Mouse (Mus musculus) neural tube, embryonic 10.5 days (tissue): ENCODE results near the gene Ip6k3.

Experiments used
- DNase-seq: peaks from one replicate; pipeline ENCODE4 v3.0.0-alpha.2; 2017; ENCODE audit warnings: low spot score; ENCODE audit errors: extremely low spot score

Ip6k3 gene

DNA sequence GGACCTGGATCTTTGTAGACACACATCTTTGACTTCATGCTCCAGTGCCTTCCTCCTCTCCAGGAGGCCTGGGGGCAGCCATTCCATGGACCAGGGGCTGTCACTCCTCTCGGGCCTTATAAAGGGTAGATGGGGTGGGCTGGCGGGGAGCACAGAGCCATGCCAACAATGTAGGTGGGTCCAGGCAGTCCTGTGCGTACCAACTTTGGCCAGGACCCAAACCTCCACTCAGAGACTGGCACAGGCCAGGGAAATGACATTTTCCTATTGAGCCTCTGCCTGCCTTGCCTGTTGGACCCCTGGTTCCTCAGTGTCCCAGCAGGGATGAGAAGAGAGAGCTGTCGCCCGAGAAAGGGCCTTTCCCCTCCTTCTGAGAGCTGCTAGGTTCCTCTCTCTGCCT, 14.8 kb upstream of the Ip6k3 start:
- no peak for DNase-seq

DNA sequence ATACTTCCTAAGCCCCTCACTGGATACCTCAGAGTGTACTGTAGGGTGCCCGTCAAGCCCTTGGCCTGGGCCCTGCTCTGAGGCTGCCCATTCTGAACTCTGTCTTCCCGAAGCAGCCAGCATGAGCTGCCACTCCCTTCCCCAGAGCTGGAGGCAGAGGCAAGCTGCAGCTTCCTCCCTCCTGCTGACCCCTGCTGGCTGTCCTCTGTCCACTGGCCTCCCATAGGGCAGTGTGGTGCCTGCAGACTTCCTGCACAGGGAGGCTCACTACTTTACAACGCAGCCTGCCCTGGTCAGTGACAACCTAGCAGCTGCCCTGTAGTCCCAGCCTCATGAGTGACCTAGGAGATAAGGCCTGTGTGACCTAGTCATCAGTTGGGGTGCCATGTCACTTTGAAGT, 14.1 kb upstream of the Ip6k3 start:
- no peak for DNase-seq

DNA sequence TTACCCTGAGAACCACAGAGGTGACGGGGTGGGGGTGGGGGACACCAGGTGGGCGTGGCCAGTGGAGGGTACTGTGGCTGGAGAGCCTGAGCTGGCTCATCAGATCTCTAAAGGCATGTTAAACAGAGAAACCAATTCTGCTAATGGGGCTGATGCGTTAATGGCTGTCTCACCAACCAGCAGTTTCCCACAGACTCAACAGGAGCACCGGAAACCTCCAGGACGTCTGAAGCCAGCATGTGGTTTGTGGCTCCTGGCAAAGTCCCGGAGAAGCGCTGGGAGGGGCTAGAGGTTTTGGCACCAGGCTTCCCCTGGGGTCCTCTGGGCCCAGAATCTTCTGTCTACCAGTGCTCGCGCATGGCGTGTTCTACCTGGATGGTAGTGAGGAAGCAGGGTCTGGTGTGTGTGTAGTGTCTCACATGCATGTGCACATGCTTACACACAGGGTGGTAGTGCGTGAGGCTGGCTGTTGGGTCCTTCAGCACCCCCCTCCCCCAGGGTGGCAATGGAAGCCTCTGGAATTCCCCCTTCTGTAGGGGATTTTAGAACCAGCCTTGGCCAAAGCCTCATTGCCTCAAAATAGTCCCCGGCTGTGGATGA, 12.2 kb upstream of the Ip6k3 start:
- DNase-seq: no peak

DNA sequence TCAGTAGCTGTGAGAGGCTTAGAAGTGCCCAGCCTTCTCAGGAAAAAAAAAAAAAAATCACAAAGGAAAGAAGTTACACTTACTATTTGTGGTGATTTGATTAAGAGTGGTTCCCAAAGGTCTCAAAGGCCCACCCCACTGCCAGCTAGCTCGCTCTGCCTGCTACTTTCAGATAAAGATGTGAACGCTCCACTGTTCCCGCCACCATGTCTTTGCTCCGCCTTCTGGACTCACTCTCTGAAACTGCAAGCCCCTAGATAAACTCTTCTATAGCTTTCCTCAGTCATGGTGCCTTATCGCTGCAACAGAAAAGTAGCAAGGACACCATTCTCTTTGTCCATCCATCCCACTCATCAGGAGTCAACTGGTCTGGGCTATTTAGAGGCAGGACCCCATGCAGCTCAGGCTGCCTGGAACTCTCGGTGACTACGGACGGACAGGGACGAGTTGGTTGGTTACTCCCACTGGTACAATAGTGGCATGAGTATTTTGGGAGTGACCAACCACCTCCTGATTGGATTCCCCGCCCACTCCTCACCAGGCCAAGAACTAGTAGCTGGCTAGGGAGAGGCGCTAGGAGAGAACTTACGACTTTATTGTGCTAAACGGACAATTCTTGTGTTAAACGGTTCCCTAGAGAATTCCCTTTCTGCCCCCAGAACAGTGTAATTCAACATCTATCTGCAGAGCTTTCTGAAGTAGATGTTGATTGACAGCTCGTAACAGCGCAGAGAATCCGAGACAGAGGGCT, 11.0 kb upstream of the Ip6k3 start:
- no peak for DNase-seq

DNA sequence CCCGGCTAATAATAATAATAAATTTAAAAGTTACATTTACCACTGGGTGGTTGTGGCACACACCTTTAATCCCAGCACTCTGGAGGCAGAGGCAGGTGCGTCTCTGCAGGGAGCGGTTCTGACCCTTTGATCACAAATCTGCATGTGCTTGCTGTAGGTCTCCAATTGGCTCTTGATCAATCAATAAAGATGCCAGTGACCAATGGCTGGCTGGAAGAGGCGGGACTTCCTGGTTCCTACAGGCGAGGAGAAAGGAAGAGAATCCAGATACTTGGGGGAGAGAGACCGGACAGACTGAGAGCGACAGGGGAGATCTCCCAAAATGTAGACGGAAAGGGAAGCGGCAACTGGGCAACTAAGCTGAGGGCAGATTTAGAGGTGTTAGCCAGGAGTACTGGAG, 10.4 kb upstream of the Ip6k3 start:
- DNase-seq: no peak

DNA sequence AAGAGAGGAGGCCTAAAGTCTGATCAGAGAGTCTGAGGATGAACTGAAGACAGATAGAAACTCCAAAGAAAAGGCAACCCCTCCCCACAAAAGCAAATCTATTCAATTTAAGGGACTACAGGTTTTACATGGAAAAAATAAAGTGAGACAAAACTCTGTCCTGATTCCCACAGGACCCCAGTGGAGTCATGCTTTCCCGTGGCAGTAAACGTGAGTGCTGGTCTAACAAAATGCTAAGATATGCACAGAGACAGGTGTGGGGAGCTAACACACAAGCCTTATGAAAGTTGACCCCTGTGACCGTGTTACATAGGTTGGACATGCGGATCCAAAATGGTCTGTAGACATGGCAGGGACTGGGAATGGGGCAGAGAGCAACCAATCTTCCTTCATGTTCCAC, 9.2 kb upstream of the Ip6k3 start:
- DNase-seq: no peak

DNA sequence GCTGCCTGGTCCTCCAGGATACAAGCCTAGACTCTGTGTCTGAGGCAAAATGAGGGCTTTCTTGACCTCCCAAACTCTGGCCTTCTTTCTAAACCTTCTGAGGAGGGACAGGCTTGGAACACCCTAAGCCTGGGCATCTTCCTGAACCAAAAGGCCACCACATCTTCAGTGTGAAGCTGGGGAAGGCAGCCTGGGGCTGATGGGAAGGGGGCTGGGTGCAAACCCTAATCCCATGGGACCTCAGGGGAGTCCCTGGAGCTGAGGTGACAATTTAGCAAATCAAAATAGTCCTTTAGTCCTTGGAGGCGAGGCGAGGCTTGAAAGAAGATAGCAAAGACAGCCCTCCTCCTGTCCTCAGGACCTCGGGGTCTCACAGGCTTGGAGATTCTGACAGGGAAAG, 8.7 kb upstream of the Ip6k3 start:
- DNase-seq: no peak

DNA sequence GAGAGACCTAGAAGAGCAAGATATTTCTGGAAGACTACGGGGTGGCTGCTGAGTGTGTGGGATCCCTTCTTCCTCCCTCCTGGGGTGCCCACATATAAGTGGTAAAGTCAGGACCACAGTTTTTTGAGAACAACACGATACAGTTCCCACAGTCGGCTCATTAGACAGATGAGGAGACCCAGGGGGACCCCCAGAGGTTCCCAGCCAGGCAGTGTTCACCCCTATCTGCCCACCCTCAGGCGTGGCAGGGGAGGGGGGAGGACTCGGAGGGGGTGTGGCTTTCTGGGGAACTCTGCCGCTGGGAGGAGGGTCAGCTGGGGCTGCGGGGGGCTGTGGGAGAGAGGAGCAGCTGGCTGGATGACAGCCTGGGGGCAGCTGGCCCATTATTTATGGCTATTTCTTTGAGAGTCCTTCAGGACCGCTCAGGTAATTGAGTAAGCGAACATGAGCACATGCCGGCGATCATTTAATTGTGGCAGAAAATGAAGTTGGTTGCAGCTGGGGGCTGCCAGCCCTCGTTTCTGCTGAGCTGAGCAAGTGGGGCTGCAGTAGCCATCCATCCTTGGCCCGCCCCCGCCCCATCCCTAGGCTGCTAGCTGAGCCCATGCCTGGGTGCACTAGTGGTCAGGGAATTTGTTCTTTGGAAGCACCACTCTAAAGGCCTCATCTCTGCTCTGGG, 7.7 kb upstream of the Ip6k3 start:
- DNase-seq: peak; percentile 41

DNA sequence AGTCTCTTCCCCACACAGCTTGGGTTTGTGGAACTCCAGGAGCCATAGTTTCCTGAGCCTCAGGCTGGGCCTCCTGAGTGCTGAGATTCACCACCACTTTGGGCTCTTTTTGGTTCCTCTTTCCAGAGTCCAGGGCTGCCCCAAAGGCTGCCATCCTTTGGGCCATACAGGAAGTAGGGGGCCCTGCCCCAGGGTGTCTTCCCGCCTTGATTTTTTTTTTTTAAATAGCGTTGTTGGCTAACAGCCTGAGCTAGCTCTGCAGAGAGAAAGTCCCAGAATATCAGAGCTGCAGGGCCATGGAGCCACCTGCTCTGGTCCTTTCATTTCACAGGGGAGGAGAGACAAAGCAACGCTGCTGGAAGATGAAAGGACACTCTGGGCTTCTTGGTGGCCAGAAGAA, 6.1 kb upstream of the Ip6k3 start:
- DNase-seq: no peak

DNA sequence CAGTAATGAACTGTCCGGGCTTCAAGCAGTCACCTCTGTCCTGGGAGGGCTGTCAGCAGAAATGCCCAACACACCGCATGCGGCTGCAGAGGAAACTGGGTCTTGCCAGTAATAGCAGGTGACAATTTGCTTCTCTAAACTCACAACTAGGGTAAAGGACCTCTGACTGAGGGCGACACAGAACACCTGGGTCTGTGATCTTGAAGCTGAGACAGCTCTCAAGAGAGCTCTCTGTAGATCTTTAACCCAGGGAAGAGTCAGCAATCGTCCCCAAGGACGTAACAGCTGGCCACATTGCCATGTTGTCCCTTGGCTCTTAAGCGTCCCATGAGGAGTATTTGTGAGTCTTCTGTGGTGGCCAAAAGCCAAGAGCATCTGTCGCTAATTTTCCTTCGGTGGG, 4.9 kb upstream of the Ip6k3 start:
- no peak for DNase-seq

DNA sequence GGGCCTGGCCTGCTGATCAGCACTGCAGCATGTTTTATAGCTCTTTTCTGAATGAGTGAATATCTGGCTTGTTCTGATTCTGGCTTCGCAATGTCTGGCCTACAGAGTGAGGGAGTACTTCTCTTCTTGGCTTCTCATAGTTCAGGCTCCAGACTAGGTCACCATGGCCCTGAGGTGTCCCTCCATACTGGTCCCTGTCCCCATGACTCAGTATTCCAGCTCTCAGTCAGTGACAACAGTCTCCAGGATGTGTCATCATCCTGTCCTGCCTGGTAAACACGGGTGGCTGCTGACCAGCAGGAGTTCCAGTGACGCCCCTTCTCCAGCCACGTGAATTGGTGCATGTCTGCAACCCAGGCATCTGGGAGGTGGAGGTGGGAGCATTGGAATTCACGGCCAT, 3.5 kb upstream of the Ip6k3 start:
- no peak for DNase-seq

DNA sequence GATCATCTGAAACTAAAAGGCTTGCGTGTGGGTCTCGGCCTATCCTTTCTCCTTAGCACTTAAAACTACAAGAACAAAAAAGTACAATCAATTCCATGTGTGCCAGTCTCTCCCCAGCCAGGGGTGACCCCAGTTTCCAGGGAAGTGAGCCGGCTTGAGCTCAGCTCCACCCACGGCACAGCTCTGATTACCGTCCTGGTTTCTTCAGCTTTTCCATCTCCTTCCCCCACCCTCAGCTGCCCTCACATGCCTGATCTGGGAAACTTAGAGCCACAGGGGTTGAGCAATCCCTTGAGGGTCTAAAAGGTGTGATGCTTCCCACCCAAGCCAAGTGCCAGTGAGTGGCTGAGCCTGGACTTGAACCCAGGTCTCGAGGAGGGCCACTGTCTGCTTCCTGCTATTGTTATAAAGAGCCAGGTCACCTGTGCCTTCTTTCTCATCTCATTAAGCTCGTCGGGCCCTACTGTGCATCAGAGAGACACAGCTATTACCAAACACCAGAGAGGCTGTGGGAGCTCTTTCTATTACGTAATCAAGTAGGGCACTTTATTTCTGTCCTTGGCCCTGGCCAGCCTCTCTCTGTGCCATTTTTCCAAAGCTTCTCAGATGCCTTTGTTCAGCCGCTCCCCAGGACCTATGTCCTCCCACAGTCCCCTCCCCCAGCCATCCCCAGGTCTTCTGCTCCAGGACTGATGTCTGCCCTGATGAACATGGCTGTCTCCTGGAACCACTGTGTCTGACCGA, 2.5 kb upstream of the Ip6k3 start:
- DNase-seq: no peak

DNA sequence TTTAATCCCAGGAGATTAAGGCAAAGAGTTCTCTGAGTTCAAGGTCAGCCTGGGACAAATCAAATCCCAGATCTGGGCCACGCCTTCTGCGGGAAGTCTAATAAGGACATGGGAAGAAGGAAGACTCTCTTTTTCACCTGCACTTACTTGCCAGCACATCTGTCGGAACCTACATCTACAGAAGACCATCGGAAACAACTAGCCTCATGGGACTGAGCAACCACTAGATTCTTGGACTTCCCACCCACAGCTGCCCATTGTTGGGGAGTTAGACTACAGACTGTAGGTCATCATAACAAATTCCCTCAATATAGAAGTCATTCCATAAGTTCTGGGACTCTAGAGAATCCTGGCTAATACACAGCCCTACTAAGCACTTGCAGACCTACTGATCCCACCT, 974 bp upstream of the Ip6k3 start:
- no peak for DNase-seq

DNA sequence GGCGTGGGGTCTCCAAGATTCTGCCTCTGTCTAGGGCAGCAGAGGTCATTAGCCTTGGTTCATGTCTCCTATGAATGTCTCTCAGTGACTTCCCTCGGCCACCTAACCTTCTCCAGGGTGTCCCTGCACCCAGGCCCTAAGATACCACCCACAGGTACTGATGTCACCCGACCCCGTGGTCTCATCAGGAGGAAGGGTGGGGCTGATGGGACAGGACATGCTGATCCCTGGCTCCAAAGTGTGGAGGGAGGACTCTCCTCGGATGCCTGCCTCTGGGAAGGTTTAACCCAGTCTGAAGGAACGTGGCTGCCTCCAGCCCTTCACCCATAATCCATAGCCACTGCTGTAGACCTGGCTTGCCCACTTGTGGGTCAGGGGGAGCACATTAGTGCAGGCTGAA, 694 bp downstream of the Ip6k3 start:
- DNase-seq: no peak

DNA sequence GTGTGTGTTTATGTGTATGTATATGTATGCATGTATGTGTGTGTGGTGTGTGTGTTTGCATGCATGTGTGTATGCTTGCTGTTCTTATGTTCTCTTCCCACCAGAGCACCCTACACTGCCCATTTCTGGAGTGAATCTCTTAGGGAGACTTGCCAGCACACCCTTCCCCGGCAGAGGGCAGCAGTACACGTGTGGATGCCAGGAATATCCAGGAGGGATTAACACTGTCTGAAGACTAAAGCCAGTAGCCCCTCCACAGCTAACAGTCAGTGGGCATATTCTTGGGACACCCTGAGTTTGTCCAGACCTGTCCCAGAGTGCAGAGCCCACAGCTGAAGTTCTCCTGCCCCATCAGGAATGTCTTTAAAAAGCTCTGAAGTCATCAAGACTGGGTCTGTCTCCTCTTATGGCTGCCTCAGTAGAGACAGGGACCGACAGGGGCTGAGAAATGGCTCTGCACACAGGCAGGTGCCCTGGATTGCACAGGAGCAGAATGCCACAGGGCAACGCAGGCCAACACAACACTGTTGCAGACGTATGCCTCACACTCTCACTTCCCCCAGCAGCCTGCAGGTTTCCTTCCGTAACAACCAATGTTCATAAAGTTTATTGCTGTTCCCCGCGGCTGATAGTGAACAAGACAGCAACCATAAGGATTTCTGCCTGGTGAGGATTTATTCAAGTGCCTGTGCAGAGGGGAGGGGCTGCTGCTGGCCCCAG, 2.4 kb downstream of the Ip6k3 start:
- no peak for DNase-seq

DNA sequence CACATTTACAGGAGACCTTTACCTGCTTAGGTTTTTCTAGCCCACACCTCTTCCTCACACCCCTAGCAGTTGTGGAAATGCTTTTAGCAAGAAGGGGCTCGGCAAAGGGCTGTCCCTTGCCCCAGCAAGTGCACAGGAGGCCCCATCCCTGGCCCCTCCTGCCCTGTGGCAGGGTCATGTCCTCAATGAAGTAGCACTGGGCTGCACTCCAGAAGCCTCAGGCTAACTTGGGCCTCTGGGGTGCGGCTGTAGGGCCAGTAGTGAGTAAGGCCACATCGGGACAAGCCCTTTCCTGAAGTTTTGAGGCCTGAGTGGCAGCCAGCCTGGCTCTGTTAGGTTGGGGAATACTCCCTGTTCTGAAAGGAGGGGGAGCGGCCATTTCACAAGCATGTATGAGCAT, 6.7 kb downstream of the Ip6k3 start:
- DNase-seq: no peak

DNA sequence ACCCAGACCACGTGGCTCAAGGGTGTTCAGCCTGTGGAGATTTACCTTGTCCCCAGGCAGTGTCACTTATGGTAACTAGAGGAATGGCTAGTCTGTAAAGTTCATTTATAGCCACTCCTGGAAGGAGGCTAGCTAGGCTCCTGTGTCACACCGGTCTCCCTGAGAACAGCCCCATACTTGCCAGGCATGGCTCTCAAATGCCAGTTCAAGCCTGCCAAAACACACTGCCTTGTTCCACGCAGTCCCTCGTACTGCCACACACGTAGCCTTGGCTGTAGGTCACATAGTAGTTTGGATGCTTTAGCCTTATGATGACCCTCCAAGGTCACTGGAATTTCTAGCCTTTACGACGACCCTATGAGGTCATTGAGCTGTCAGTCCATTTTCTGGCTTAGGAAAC, 8.4 kb downstream of the Ip6k3 start:
- no peak for DNase-seq

DNA sequence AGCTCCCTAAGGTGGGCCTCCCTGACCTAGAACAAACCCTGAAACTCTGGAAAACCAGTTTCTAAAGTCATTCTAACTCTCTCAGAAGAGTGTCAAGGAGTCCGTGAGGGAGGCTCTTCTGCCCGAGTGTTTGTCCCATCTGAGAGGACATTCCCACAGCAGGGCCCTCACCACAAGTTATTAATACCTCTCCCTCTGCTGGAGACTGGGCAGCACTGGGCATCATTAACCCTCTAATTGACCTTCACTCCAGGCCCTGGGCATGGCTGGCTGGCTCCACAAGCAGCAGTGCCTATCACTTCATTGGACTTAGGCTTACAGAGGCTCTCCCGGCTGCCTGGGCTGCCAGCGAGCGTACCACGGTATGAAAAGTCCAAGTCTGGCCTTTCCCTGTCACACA, 9.2 kb downstream of the Ip6k3 start:
- no peak for DNase-seq

DNA sequence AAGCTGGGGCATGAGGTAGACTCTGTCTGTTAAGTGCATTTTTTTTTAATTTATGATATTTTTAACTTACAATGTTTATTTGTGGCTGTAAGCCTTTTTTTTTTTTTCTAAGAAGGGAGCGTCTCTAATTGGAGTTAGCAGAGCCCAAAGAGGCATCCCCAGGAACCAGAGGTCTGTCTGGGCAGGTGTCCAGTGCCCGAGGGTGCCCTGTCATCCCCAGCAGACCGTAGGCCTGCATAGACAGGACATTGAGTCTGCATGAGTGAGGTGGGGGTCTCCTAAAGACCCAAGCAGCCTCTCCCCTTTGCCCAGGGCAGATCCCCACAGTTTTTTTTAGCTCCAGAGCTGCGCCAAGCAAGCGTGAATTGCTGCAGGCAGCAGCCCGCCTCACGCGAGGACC, 11.8 kb downstream of the Ip6k3 start:
- no peak for DNase-seq

DNA sequence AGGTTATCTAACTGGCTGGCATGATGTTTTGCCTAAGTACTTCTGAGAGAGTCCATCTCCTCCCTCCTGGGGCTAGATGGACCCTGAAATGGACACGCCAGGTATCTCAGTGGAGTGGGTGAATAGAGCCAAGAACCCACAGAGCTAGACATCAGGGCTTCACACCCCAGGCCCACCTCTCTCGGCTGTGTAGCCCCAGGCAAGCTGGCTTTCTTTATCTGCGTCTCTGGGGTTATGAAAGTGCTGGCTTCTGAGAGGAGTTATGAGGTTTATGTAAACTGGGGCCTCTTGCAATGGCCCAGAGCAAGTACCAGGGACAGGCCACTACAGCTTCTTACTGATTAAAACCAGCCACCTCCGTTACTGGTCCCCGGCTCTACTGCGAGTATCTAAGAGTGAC, 12.7 kb downstream of the Ip6k3 start:
- no peak for DNase-seq

DNA sequence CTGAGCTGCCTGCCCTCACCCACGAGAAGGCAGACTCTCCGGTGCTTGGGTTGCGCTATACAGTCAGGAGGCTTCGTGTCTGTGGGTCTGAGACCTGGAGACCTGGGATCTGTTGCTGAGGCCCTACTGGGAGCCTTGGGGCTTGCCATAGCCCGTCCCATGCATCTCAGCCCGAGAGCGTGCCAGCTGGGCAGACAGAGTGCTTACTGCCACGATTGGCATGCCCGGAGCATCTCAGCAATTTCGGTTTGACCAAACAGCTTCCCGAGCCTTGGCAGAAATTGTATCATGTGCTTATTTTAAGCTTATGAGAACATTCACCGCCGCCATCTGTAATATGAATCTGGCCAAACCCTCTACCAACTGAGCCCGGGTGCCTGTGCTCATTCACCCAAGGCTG, 13.3 kb downstream of the Ip6k3 start:
- DNase-seq: no peak

DNA sequence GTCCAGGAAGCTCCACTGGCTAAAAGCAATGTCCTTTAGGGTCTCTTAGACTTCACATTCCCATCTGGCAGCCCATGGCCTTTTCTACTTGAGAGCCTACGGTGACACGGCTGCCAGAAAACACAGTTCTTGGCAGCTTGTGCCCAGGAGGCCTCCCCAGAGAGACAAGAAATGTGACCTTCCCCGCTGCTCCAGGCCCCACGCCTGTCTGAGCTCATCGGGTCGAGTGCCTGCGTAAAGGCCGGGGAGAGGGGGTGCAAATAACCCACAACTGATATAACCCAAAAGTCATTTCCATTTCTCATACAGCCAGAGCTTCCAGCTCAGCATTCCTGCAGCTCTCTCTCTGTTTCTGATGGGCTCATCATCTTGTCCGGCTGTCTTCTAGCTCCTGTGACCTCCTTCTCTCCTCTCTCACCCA, 13.8 kb downstream of the Ip6k3 start:
- DNase-seq: no peak
